Mouse (Mus musculus): Measurements from ENCODE around the gene Aox2. TPM values are rescaled to one million over a fixed set of nuclear protein-coding genes. Genes with fewer than 3 reads are reported as not detected.

The Aox2 gene
- total and polyA plus RNA-seq, 3 experiments, result not detected

GRCm38 (mm10) chr1:58294730-58295129 lies 16.6 kb downstream of the Aox2 start:
- dilution Hi-C loops (cut with MboI; ENCODE audit: extremely low pct_ligation_motif_present, extremely low pct_unique_long_range_greater_than_20kb, low sequenced_read_pairs), result no loop called here
- no peaks in the 10 kb centered on the region for H3K27me3 ChIP-seq (replicated peaks)

GRCm38 (mm10) chr1:58296278-58296677 lies 18.2 kb downstream of the Aox2 start:
- in situ Hi-C loops (cut with MboI; ENCODE audit: low pct_ligation_motif_present, low pct_unique_long_range_greater_than_20kb, low sequenced_read_pairs) (loop anchor here (25.0 kb wide), 1 partner anchor 391 kb away; the partner anchor contains the start of gene Als2cr12), dilution Hi-C loops (cut with MboI; ENCODE audit: extremely low pct_ligation_motif_present, extremely low pct_unique_long_range_greater_than_20kb, low sequenced_read_pairs) (no loop called here)
- Histone ChIP-seq H3K27ac (ENCODE audit: insufficient read depth, low read depth) (no peak overlapping the region), H3K4me2 (ENCODE audit: insufficient read depth, low read depth, poor library complexity, severe bottlenecking) (peak overlapping the region; percentile 30; the same call in 1 of the 2 replicates), H3K9ac (ENCODE audit: insufficient read depth, low read depth) (no peak overlapping the region), H3K36me3 (replicated peaks in 1 of 2; ENCODE audit: control insufficient read depth in 1 of 2, insufficient read depth in 1 of 2, low read length in 1 of 2) (no peaks in the 10 kb centered on the region), H3K4me1 (ENCODE audit: control insufficient read depth in 1 of 2, insufficient read depth in 2 of 2) (peaks cover 0 to 5% of the 10 kb centered on the region in 2 experiments; a peak in 2 of 4 replicates), H3K27me3 (replicated peaks) (no peaks in the 10 kb centered on the region), H3K79me2 (replicated peaks; ENCODE audit: control insufficient read depth, extremely low read depth, insufficient read depth, poor library complexity, severe bottlenecking) (no peaks in the 10 kb centered on the region), H3K4me3 (replicated peaks in 1 of 3; ENCODE audit: low read depth in 2 of 3, low read length in 2 of 3, poor library complexity in 1 of 3) (no peak overlapping the region), H3K9me3 (replicated peaks; ENCODE audit: low read length) (no peaks in the 10 kb centered on the region)
- peak; percentile 83 for DNase-seq (ENCODE audit: extremely low read depth)
- peak; percentile 85 for TF ChIP-seq SMC3 (IDR thresholded peaks at IDR 0.05; ENCODE audit: low read depth, low read length)
- no peak for TF ChIP-seq MXI1 (IDR thresholded peaks at IDR 0.05; ENCODE audit: low read depth, low read length)
- peak; percentile 54 to 95 for TF ChIP-seq CTCF (conservative IDR thresholded peaks at IDR 0.05 in 1 of 2, IDR thresholded peaks at IDR 0.05 in 1 of 2; ENCODE audit: low read depth in 2 of 2, low read length in 2 of 2)
- TF ChIP-seq ELF1 (IDR thresholded peaks at IDR 0.05; ENCODE audit: low read depth, low read length), result peak; percentile 49; the same call in 1 of the 2 replicates
- no peak for TF ChIP-seq POLR2A (IDR thresholded peaks at IDR 0.05; ENCODE audit: low read depth, low read length)
- peak; percentile 22; the same call in 1 of the 2 replicates for TF ChIP-seq IRF4 (IDR thresholded peaks at IDR 0.05; ENCODE audit: low read depth, low read length)
- 0 out of 2 replicates have a peak, but pooled peaks have one; percentile 16 for TF ChIP-seq NRF1 (IDR thresholded peaks at IDR 0.05; ENCODE audit: low read depth, low read length)
- TF ChIP-seq POLR2AphosphoS2 (IDR thresholded peaks at IDR 0.05; ENCODE audit: low read depth, low read length), result no peak
- no peak for TF ChIP-seq CHD1 (IDR thresholded peaks at IDR 0.05; ENCODE audit: low read depth, low read length)
- TF ChIP-seq USF1 (IDR thresholded peaks at IDR 0.05; ENCODE audit: low read depth, low read length), result no peak
- TF ChIP-seq JUND (conservative IDR thresholded peaks at IDR 0.05; ENCODE audit: low read depth, low read length), result no peak
- TF ChIP-seq RAD21 (IDR thresholded peaks at IDR 0.05; ENCODE audit: low read depth, low read length), result peak; percentile 96

More at GRCm38 (mm10) chr1:58294730-58295129, 16.6 kb downstream of the Aox2 start:
- Histone ChIP-seq H3K27ac (ENCODE audit: insufficient read depth, low read depth) (no peak overlapping the region), H3K4me3 (replicated peaks in 1 of 3; ENCODE audit: low read depth in 2 of 3, low read length in 2 of 3, poor library complexity in 1 of 3) (no peak overlapping the region), H3K9ac (ENCODE audit: insufficient read depth, low read depth) (no peak overlapping the region), H3K4me2 (ENCODE audit: insufficient read depth, low read depth, poor library complexity, severe bottlenecking) (no peak overlapping the region), H3K79me2 (replicated peaks; ENCODE audit: control insufficient read depth, extremely low read depth, insufficient read depth, poor library complexity, severe bottlenecking) (no peaks in the 10 kb centered on the region), H3K9me3 (replicated peaks; ENCODE audit: low read length) (no peaks in the 10 kb centered on the region), H3K4me1 (ENCODE audit: control insufficient read depth in 1 of 2, insufficient read depth in 2 of 2) (peaks cover 0 to 5% of the 10 kb centered on the region in 2 experiments; a peak in 2 of 4 replicates), H3K36me3 (replicated peaks in 1 of 2; ENCODE audit: control insufficient read depth in 1 of 2, insufficient read depth in 1 of 2, low read length in 1 of 2) (no peaks in the 10 kb centered on the region)
- no peak for DNase-seq (ENCODE audit: extremely low read depth)
- in situ Hi-C loops (cut with MboI; ENCODE audit: low pct_ligation_motif_present, low pct_unique_long_range_greater_than_20kb, low sequenced_read_pairs), result loop anchor here (25.0 kb wide), 1 partner anchor 393 kb away; the partner anchor contains the start of gene Als2cr12
- TF ChIP-seq RAD21 (IDR thresholded peaks at IDR 0.05; ENCODE audit: low read depth, low read length) (no peak), ZC3H11A (IDR thresholded peaks at IDR 0.05; ENCODE audit: low read depth, low read length) (no peak), IRF4 (IDR thresholded peaks at IDR 0.05; ENCODE audit: low read depth, low read length) (no peak), MAFK (IDR thresholded peaks at IDR 0.05; ENCODE audit: insufficient replicate concordance, low read length) (no peak), UBTF (IDR thresholded peaks at IDR 0.05; ENCODE audit: low read depth, low read length) (no peak), USF1 (IDR thresholded peaks at IDR 0.05; ENCODE audit: low read depth, low read length) (no peak), HCFC1 (IDR thresholded peaks at IDR 0.05; ENCODE audit: low read depth, low read length) (no peak), TCF12 (IDR thresholded peaks at IDR 0.05; ENCODE audit: low read depth, low read length) (no peak), BHLHE40 (IDR thresholded peaks at IDR 0.05; ENCODE audit: low read depth, low read length) (no peak), POLR2AphosphoS2 (IDR thresholded peaks at IDR 0.05; ENCODE audit: low read depth, low read length) (no peak)
